Mouse (Mus musculus): ENCODE data around the gene Tctn3. TPM values are rescaled to one million over a fixed set of nuclear protein-coding genes. Genes with fewer than 3 reads are reported as not detected.

Tctn3 gene
- 2.5 and 5.5 TPM in 2 replicates for polyA plus RNA-seq (2012; rRNA removed; ENCODE audit: low replicate concordance)

DNA sequence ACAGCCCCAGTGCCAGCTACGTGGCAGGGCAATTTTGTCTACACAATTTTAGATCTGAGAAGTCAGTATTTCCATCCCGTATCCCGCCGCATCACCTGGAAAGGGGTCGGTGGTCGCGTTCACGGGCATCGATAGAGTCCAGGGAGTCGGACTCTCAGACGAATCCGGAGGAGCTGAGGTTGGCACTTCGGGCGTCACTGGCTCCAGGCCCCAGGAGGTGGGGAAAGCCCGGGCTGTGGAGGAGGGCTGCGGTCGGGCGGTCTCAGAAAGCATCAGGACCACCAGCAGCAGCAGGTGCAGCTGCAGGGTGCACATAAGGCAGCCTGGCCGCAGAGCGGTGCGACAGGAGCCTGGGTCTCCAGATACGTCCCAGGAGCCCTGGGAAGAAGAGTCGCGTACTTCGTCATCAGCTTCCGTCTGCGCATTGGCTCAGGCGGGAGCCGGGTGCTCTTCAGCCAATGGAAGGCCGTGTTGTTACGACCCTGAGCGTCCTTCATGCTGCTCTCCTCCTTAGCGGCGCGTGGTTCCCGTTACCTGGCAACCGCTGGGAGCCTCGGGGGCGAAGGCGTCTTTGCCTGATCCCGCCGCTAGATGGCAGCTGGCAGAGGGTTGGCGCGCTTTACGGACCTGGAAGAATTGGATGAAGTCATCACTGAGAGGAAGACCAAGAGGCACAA is at the start of gene Tctn3, which contains the start of gene Entpd1:
Gene Tctn3 (minus strand): TSS at position 404 of the 677 bp plus-strand sequence.
Gene Entpd1 (plus strand): TSS at position 537 of the 677 bp plus-strand sequence.

DNA sequence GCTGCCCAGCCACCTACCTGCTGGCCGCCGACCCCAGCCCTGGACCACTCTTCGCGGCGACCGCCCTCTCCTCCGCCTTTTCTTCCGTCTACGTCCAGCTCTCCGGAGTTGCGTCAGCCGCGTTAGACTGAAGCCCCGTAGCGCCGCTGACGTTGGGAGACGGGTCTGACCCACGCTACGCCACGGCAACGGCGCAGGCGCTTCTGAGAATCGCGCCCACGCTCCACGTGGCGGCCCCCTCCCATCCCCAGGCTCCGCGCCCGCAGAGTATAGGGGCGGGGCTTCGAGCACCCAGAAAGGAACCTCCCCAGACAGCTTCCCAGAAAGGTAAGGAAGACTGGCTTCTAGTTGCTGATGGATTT is 23.8 kb downstream of the Tctn3 start, which contains the start of gene Aldh18a1:
Gene Aldh18a1 (minus strand): TSS at position 171 of the 362 bp plus-strand sequence.

Other genes starting within 250 kb of the Tctn3 start
- gene Sorbs1, start 98.5 kb downstream of the Tctn3 start, polyA plus RNA-seq (2012; rRNA removed; ENCODE audit: low replicate concordance) = 6.4 and 11.4 TPM in 2 replicates
- gene Aldh18a1, start 23.8 kb downstream of the Tctn3 start, polyA plus RNA-seq (2012; rRNA removed; ENCODE audit: low replicate concordance) = 63.1 and 70.3 TPM in 2 replicates
- 3.1 and 3.2 TPM in 2 replicates for gene Entpd1, start 133 bp upstream of the Tctn3 start, polyA plus RNA-seq (2012; rRNA removed; ENCODE audit: low replicate concordance)
- gene Cc2d2b, start 136.5 kb upstream of the Tctn3 start, polyA plus RNA-seq (2012; rRNA removed; ENCODE audit: low replicate concordance) = not detected in 2 replicates
- gene Ccnj, start 219.0 kb upstream of the Tctn3 start, polyA plus RNA-seq (2012; rRNA removed; ENCODE audit: low replicate concordance) = 2.4 and 4.9 TPM in 2 replicates

Measured in duodenum, adult 2 months (tissue).